Mouse (Mus musculus): ENCODE measurements around the gene Cdc42.

- no peak for TF ChIP-seq CTCF (conservative IDR thresholded peaks at IDR 0.05; ENCODE audit: low read length)
- no peak for TF ChIP-seq NANOG (IDR thresholded peaks at IDR 0.05; ENCODE audit: borderline replicate concordance, low read length)
- TF ChIP-seq POU5F1 (IDR thresholded peaks at IDR 0.05; ENCODE audit: borderline replicate concordance, low read length), result no peak
Measured at GRCm38 (mm10) chr4:137388983-137389382, 31.5 kb upstream of the Cdc42 start.
